15 mouse cellular contexts compared by ENCODE assay signal in genomic region chr8:122749333-122749958, GRCm38 (mm10). TPM values are rescaled to one million over a fixed set of nuclear protein-coding genes. Genes with fewer than 3 reads are reported as not detected.
DNase-seq lines count a peak whose midpoint lies in the region; ATAC-seq and TF ChIP-seq lines count a peak whose summit lies in the region.
"Had no signal": no experiment of that assay in that cellular context is flagged by ENCODE, and none has a peak within 500 bp of the region (broad histone marks: within the 10 kb centered on the region; RNA-seq: fewer than 3 reads in every experiment).

No protein-coding gene starts in this region.

- H3K9me3 ChIP-seq in forebrain, postnatal 0 days (ENCODE audit: low read length): no peaks in the 10 kb centered on the region
- H3K9me3 ChIP-seq in midbrain, embryonic 13.5 days: no peaks in the 10 kb centered on the region
- H3K9me3 ChIP-seq: heart, embryonic 15.5 days; limb, embryonic 10.5 days had no signal

- peak overlapping the region; percentile 59 for H3K4me2 ChIP-seq in forebrain, postnatal 0 days (ENCODE audit: low read depth)
- H3K4me2 ChIP-seq in midbrain, embryonic 13.5 days (replicated peaks): no peak overlapping the region
- H3K4me2 ChIP-seq: heart, embryonic 15.5 days had no signal

- no peak for DNase-seq in frontal cortex, postnatal 14 days (ENCODE audit: low spot score in 2 of 2)
- peak; percentile 74 for DNase-seq in MN1 (ENCODE audit: low spot score)
- DNase-seq in forebrain, postnatal 0 days: no peak
- no peak for DNase-seq in urinary bladder, postnatal 4 days (ENCODE audit: low spot score in 2 of 2)
- no peak for DNase-seq in heart, adult 8-10 months (ENCODE audit: low spot score)
- DNase-seq: adrenal gland, postnatal 25 days; layer of hippocampus, adult 9-11 months; lung, postnatal 36 days; thymus, postnatal 4 days had no signal

- no peaks in the 10 kb centered on the region for H3K27me3 ChIP-seq in forebrain, postnatal 0 days (ENCODE audit: insufficient read depth, low read length)
- no peaks in the 10 kb centered on the region; the same call in 1 of the 2 replicates for H3K27me3 ChIP-seq in midbrain, embryonic 13.5 days

- no peaks in the 10 kb centered on the region for H3K36me3 ChIP-seq in forebrain, postnatal 0 days (ENCODE audit: insufficient read depth)
- no peaks in the 10 kb centered on the region for H3K36me3 ChIP-seq in midbrain, embryonic 13.5 days
- H3K36me3 ChIP-seq: heart, embryonic 15.5 days; limb, embryonic 10.5 days had no signal

- H3K4me3 ChIP-seq in forebrain, postnatal 0 days (ENCODE audit: low read depth, low read length): no peak overlapping the region
- no peak overlapping the region for H3K4me3 ChIP-seq in midbrain, embryonic 13.5 days (replicated peaks)
- H3K4me3 ChIP-seq: heart, embryonic 15.5 days; limb, embryonic 10.5 days had no signal

- ATAC-seq in frontal cortex, adult (ENCODE audit: low TSS enrichment): peak; percentile 43; the same call in 1 of the 2 replicates
- ATAC-seq in forebrain, postnatal 0 days: no peak
- ATAC-seq in midbrain, embryonic 13.5 days: no peak
- no peak for ATAC-seq in activated CD4-positive, CD25-positive, alpha-beta regulatory T cell, adult 4 months

- TF ChIP-seq CTCF in forebrain, postnatal 0 days (IDR thresholded peaks at IDR 0.05; ENCODE audit: low read depth): no peak

- H3K27ac ChIP-seq in forebrain, postnatal 0 days (ENCODE audit: low read depth, low read length): peak overlapping the region; percentile 66
- H3K27ac ChIP-seq in midbrain, embryonic 13.5 days: peak overlapping the region; percentile 58
- H3K27ac ChIP-seq: heart, embryonic 15.5 days; kidney, postnatal 0 days; limb, embryonic 10.5 days had no signal

- WGBS in forebrain, postnatal 0 days: 41% methylated on average over 6 of the region's 6 CpGs
- WGBS in midbrain, embryonic 13.5 days: 43% methylated on average over 6 of the region's 6 CpGs

- peaks cover 40% of the 10 kb centered on the region for H3K4me1 ChIP-seq in forebrain, postnatal 0 days (ENCODE audit: insufficient read depth)
- peaks cover 63% of the 10 kb centered on the region for H3K4me1 ChIP-seq in midbrain, embryonic 13.5 days (replicated peaks)
- H3K4me1 ChIP-seq: heart, embryonic 15.5 days had no signal

- peak overlapping the region; percentile 28; the same call in 1 of the 2 replicates for H3K9ac ChIP-seq in forebrain, postnatal 0 days
- no peak overlapping the region for H3K9ac ChIP-seq in midbrain, embryonic 13.5 days (replicated peaks)
- H3K9ac ChIP-seq: heart, embryonic 15.5 days had no signal

RNA-seq across cellular contexts. Expression of gene Acsf3, which starts 25.8 kb away (rescaled TPM):
- total RNA-seq in forebrain, postnatal 0 days (2014; rRNA removed): 18.5 and 25.6 TPM in 2 replicates
- 13.2 and 16.9 TPM in 2 replicates for polyA plus RNA-seq in forebrain, postnatal 0 days (2015; fragmentation: Nextera tagmentation; extraction: Ambion mirVana)
- 17.9 and 18.7 TPM in 2 replicates for polyA plus RNA-seq in midbrain, embryonic 13.5 days (2015; fragmentation: Nextera tagmentation; extraction: Ambion mirVana)
- 10 to 100 TPM in 1 of 2 experiments, 1 to 10 TPM in 1; 8.0 to 10.2 TPM for polyA plus RNA-seq in activated CD4-positive, CD25-positive, alpha-beta regulatory T cell, adult 4 months (2017; shearing (Covaris generic))
- total RNA-seq in heart, adult 8-10 months (2022): 10 to 100 TPM; 35.2 to 36.2 (median 35.3) TPM

RNA-seq across cellular contexts. Expression of gene Cbfa2t3, which starts 50.5 kb away (rescaled TPM):
- total RNA-seq in forebrain, postnatal 0 days (2014; rRNA removed): 4.5 and 5.6 TPM in 2 replicates
- polyA plus RNA-seq in forebrain, postnatal 0 days (2015; fragmentation: Nextera tagmentation; extraction: Ambion mirVana): 4.9 and 9.5 TPM in 2 replicates
- polyA plus RNA-seq in midbrain, embryonic 13.5 days (2015; fragmentation: Nextera tagmentation; extraction: Ambion mirVana): 20.2 and 20.9 TPM in 2 replicates
- under 1 TPM; 0.08 to 0.28 TPM for polyA plus RNA-seq in activated CD4-positive, CD25-positive, alpha-beta regulatory T cell, adult 4 months (2017; shearing (Covaris generic))
- 10 to 100 TPM; 15.1 to 22.1 (median 18.2) TPM for total RNA-seq in heart, adult 8-10 months (2022)
